Mouse (Mus musculus) layer of hippocampus, adult 8-10 months (tissue): ENCODE measurements at regions not wholly inside any gene's neighbourhood (a gene's known extent, or its start where the extent isn't known, plus 50 kb on each side); places are given as distances from the start of the nearest gene placed in this dataset.

Experiments used
- DNase-seq, 2 experiments: peaks; one replicate each; pipeline ENCODE4 v3.0.0; 2022; ENCODE audit warnings: low spot score in 2 of 2

GRCm38 (mm10) chr1:137136156-137136555, 175.9 kb upstream of the Nr5a2 start:
- peak in 1 of 2 experiments; percentile 4 for DNase-seq

- DNase-seq: no peak
Measured at GRCm38 (mm10) chr1:137133734-137134133, 173.5 kb upstream of the Nr5a2 start.

DNA sequence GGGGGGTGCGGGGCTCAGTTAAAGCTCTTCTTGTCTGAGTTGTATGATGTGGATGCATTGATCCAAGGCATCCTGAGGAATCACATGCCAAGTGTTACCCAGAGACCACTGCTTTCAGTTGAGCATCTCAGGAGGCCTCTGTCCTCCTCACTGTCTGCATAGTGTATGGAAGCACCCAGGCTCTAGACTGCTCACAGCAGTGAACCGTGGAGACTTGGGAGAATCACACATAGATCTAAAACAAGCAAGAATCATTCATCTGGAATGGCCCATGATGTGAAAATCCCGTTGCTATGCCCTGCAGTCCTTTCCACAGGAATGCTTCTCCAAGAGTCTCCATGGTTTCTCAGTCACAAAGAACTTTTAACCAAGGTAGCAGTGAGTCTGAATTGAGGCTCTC, 170.0 kb upstream of the Nr5a2 start:
- DNase-seq: no peak

- no peak for DNase-seq
Measured at GRCm38 (mm10) chr1:137129116-137129515, 168.9 kb upstream of the Nr5a2 start.

- DNase-seq: no peak
Measured at GRCm38 (mm10) chr1:137117866-137118265, 157.6 kb upstream of the Nr5a2 start.

- DNase-seq: no peak
Measured at GRCm38 (mm10) chr1:137106444-137106843, 146.2 kb upstream of the Nr5a2 start.

DNA sequence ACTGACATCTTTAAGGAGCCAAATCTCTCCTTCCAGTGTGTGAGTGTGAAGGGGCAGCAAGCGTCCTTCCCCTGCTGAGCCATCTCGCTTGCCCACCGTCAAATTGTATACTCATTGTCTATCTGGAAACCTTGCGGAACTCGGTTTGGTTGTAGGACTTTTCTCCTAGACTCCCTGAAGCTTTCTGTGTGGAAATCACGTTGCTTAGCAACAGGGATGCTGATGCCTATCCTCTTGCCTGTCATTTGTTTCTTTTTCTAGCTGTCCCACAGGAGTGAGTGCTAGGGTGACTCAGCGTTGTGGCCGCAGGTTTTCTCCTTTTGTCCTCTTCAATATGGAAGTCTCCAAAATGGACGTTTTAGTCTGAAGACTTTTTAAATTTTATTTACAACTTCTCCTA, 131.5 kb upstream of the Nr5a2 start:
- DNase-seq: peak in 1 of 2 experiments; percentile 16

DNA sequence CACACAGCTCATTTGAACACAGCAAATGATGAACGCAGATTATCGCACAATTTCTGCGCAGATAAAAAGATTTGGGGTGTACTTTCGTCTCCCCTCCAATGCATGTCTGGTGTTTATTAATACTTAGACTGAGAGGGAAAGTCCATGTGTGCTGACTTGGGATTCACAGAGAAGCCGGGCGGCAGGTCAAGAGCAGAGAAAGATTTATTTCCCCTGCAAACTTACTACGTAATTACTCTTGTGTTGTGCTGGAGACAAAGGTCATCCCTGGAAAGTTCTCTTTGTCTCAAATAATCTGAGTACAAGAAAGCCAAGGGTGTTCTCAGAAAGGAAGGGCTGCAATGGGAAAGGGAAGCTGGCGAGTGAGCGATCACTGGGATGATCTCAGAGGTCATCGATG, 127.9 kb upstream of the Nr5a2 start:
- no peak for DNase-seq

DNA sequence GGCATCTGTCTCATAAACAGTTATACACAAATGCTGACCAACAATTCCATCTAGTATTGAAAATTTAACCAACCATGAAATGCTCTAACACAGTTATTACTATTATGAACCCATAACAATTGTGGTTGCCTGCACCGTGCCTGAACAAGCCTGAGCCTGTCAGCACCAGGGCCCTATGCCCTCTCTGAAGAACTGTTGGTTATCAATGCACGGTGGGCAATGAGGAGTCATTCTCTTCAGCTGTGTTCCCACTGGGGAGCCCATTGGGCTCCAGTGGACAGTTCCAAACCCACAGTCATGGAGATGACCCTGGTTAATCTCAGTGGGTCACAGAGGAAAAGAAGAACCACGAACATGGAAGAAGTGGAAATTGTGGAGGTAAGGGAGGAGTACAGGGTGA, 126.5 kb upstream of the Nr5a2 start:
- no peak for DNase-seq

GRCm38 (mm10) chr1:137083500-137083899, 123.3 kb upstream of the Nr5a2 start:
- no peak for DNase-seq

DNA sequence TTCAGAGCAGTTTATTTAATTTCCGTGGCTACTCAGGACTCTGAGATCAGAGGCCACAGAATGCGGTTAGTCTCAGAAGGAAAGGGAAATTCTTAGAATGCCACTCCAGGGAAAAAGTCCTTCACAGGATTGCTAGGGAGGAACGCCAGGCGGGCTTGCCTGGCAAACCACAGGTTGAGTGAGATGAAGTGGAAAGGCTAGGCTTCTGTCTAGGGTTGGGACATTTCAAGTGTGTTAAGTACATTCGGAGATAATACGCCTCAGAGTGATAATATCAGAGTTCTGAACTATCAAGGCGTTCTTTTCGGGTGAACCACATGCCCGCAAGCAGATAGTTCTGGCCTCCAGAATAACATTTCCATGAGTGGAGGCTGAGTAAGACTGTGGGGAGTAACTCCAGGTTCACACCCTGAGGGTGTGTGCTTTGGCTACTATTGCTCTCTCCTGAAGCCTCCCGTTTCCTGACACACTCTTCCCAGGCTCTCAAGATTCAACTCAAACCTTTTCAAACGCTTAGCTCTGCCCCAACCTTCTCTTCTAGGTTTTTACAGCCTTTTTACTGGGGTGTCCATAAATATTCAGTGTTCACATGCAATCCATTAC, 119.3 kb upstream of the Nr5a2 start:
- DNase-seq: no peak

GRCm38 (mm10) chr1:137074787-137075186, 114.5 kb upstream of the Nr5a2 start:
- DNase-seq: peak; percentile 64 to 68

- DNase-seq: no peak
Measured at GRCm38 (mm10) chr1:137073857-137074572, 113.8 kb upstream of the Nr5a2 start.

- DNase-seq: no peak
Measured at GRCm38 (mm10) chr1:137060914-137061313, 100.7 kb upstream of the Nr5a2 start.

GRCm38 (mm10) chr1:137053134-137053533, 92.9 kb upstream of the Nr5a2 start:
- no peak for DNase-seq

GRCm38 (mm10) chr1:137051515-137051914, 91.3 kb upstream of the Nr5a2 start:
- DNase-seq: no peak

DNA sequence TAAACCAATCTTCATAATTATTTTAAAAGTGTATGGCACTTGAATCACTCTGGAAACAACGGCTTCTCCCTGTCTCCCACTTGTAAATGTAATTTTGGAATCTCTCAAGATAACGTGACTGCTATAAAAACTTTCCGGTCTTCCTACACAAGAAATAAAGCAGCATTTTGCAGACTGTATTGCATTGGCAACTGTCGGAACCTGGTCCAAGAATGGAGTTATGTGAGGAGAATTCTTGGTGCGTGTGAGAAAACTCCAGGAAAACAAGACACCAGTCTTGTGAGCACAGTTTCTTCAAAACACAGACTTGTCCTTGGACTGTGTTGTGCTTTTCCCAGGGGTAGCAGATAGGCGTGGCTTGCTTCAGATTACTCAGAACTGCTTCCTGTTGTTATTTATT, 83.8 kb upstream of the Nr5a2 start:
- DNase-seq: no peak

GRCm38 (mm10) chr1:137042414-137043010, 82.3 kb upstream of the Nr5a2 start:
- DNase-seq: no peak

DNA sequence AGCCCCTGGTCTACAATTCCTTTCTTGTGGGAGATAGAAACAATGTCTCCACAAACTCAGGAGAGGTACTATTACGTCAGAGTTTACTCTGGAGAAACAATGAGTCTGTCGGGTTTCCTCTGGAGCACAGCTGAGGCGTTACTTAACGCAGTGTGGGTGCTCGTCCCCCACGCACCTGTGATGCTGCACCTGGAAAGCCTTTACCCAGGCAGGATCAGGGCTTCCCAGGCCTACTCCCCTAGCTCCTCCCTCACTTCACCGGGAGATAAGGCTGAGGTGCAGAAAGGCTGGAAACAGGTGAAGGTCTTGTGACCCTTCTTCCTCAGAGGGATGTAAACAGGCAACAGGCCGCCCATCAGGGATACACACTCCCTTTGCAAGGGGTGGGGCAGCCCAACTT, 80.7 kb upstream of the Nr5a2 start:
- DNase-seq: no peak

DNA sequence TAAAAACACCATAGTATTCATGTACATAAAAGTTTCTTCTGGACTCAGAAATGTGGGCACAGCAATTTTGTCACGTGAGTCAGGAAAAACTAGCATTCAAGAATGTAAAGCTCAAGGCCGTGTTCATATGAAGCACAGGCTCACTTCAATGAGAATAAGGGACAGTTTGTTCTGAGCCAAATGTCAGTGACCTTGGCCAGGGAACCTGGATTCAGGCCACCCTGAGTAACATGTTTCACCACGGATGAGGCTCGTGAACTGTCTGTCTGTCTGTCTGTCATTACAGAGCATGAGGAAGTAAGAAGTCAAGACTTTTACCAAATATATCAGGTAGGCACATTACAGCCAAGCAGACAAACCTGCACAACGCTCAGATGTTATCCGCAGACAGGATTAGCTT, 74.3 kb upstream of the Nr5a2 start:
- DNase-seq: no peak

DNA sequence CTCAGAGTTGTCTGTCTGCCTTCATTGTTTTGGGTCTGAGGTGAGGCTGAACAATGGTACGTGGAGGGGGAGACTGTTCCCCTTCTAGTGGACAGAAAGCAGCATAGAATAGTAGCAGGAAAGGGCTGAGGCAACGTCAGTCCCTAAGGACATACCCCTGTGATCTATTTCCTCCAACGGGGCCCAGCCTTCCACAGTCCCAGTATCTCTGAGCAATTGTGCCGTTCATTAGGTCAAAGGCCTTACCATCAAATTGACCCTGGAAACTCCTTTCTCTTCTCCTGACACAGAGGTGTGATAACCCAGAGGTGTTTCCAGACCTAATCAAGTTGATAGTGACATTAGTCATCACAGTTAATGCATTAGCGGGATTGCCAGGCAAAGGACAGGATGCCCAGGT, 73.4 kb upstream of the Nr5a2 start:
- DNase-seq: no peak

DNA sequence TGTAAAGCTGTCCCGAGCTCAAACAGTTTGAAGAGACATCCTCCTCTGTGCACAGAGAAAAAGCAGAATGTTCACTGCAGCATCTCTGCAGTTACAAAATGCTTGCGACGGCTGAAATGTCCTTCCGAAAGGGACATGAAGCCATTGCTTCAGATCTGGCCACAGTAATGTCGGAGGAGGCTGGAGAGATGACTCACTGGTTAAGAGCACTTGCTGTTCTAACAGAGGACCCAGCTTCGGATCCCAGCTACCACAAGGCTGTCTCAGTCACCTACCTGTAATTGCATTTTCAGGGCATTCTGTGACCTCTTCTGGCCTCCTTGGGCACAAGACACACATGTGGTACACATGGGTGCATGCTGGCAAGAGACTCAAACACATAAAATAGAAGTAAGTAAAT, 63.5 kb upstream of the Nr5a2 start:
- no peak for DNase-seq

- DNase-seq: no peak
Measured at GRCm38 (mm10) chr1:137020528-137020927, 60.3 kb upstream of the Nr5a2 start.
